Mouse (Mus musculus) heart, embryonic 13.5 days (tissue): Measurements from ENCODE around the gene Ncoa3. TPM values are rescaled to one million over a fixed set of nuclear protein-coding genes. Genes with fewer than 3 reads are reported as not detected.
A peak's percentile ranks its signal among the peaks of the same experiment; 100 is the strongest.

Experiments
- ATAC-seq: fragments of 200-750 bp; cut with Nextera tagmentation; 2 replicates; pipeline ENCODE4 v1.8.0; 2017; ENCODE audit warnings: moderate TSS enrichment; ENCODE audit not compliant: insufficient number of reproducible peaks, low FRiP score, low TSS enrichment; ENCODE audit errors: extremely low read depth
- H3K27ac ChIP-seq: fragments of 300-500 bp; sonication (generic); replicated peaks from 2 replicates; pipeline ENCODE4 v1.5.1; 2015; ENCODE audit warnings: moderate library complexity, mild to moderate bottlenecking, inconsistent platforms
- H3K27me3 ChIP-seq: fragments of 300-500 bp; sonication (generic); replicated peaks from 2 replicates; pipeline ENCODE4 v1.6.1; 2015; ENCODE audit warnings: mild to moderate bottlenecking, inconsistent platforms
- H3K36me3 ChIP-seq: fragments of 300-500 bp; sonication (generic); 2 replicates; pipeline ENCODE4 v1.6.1; 2015; ENCODE audit warnings: mild to moderate bottlenecking, inconsistent platforms
- H3K4me1 ChIP-seq: fragments of 300-500 bp; sonication (generic); 2 replicates; pipeline ENCODE4 v1.6.1; 2015; ENCODE audit warnings: inconsistent platforms
- H3K4me2 ChIP-seq: fragments of 300-500 bp; sonication (generic); 2 replicates; pipeline ENCODE4 v1.6.1; 2015; ENCODE audit warnings: inconsistent platforms, mild to moderate bottlenecking, moderate library complexity
- H3K4me3 ChIP-seq: fragments of 300-500 bp; sonication (generic); 2 replicates; pipeline ENCODE4 v1.5.1; 2015; ENCODE audit warnings: moderate library complexity, mild to moderate bottlenecking, inconsistent platforms
- H3K9ac ChIP-seq: fragments of 300-500 bp; sonication (generic); 2 replicates; pipeline ENCODE4 v1.6.1; 2015; ENCODE audit warnings: inconsistent platforms, mild to moderate bottlenecking, moderate library complexity
- H3K9me3 ChIP-seq: fragments of 300-500 bp; sonication (generic); 2 replicates; pipeline ENCODE4 v1.6.1; 2016; ENCODE audit warnings: inconsistent platforms
- WGBS: fragments of 180-500 bp; shearing (Covaris S2); methylation state at CpG from one replicate; pipeline ENCODE4 v1.1.7; 2015; ENCODE audit warnings: mixed read lengths; 5-methylcytosine and 5-hydroxymethylcytosine counted together
- polyA plus RNA-seq: library from polyadenylated mRNA; unstranded; fragments of >200 nt; fragmentation: Nextera tagmentation; extraction: Ambion mirVana; gene quantifications from 2 replicates; pipeline ENCODE4 v1.2.1, GENCODE M21; 2015

Gene Ncoa3
- polyA plus RNA-seq, 1 experiment from 2014 or later = 11.2 TPM

- WGBS = 82% methylated on average over 7 of the region's 7 CpGs
- no peak for ATAC-seq
- Histone ChIP-seq H3K4me2 (no peak overlapping the region), H3K9me3 (no peaks in the 10 kb centered on the region), H3K4me1 (peaks cover 29% of the 10 kb centered on the region), H3K9ac (no peak overlapping the region), H3K27me3 (no peaks in the 10 kb centered on the region), H3K36me3 (no peaks in the 10 kb centered on the region), H3K4me3 (no peak overlapping the region), H3K27ac (no peak overlapping the region)
These were observed 21.7 kb upstream of the Ncoa3 start for GRCm38 (mm10) chr2:165970767-165971166.

- Histone ChIP-seq H3K4me2 (no peak overlapping the region), H3K27ac (no peak overlapping the region), H3K36me3 (no peaks in the 10 kb centered on the region), H3K9ac (no peak overlapping the region), H3K4me1 (peaks cover 18% of the 10 kb centered on the region), H3K9me3 (peaks cover 5% of the 10 kb centered on the region; the same call in 1 of the 2 replicates), H3K4me3 (no peak overlapping the region), H3K27me3 (no peaks in the 10 kb centered on the region)
- 90% methylated on average over 1 of the region's 1 CpGs for WGBS
- no peak for ATAC-seq
These were observed 18.1 kb upstream of the Ncoa3 start for GRCm38 (mm10) chr2:165974383-165974782.

GRCm38 (mm10) chr2:165976186-165976585 lies 16.2 kb upstream of the Ncoa3 start:
- Histone ChIP-seq H3K9ac (no peak overlapping the region), H3K27ac (no peak overlapping the region), H3K27me3 (no peaks in the 10 kb centered on the region), H3K36me3 (no peaks in the 10 kb centered on the region), H3K4me1 (peaks cover 14% of the 10 kb centered on the region), H3K4me2 (no peak overlapping the region), H3K9me3 (peaks cover 5% of the 10 kb centered on the region; the same call in 1 of the 2 replicates), H3K4me3 (no peak overlapping the region)
- ATAC-seq = no peak
- WGBS = 66% methylated on average over 3 of the region's 3 CpGs

- Histone ChIP-seq H3K4me2 (no peak overlapping the region), H3K9ac (no peak overlapping the region), H3K9me3 (peaks cover 5% of the 10 kb centered on the region; the same call in 1 of the 2 replicates), H3K4me3 (no peak overlapping the region), H3K27ac (0 out of 2 replicates have a peak overlapping the region, but pooled peaks have one; percentile 5), H3K27me3 (no peaks in the 10 kb centered on the region), H3K36me3 (no peaks in the 10 kb centered on the region), H3K4me1 (peaks cover 21% of the 10 kb centered on the region)
- WGBS = 40% methylated on average over 5 of the region's 5 CpGs
- no peak for ATAC-seq
These were observed 15.6 kb upstream of the Ncoa3 start for GRCm38 (mm10) chr2:165976874-165977273.

GRCm38 (mm10) chr2:165978119-165978518 lies 14.3 kb upstream of the Ncoa3 start:
- WGBS = 97% methylated on average over 1 of the region's 1 CpGs
- Histone ChIP-seq H3K9me3 (peaks cover 5% of the 10 kb centered on the region; the same call in 1 of the 2 replicates), H3K4me2 (no peak overlapping the region), H3K4me1 (peaks cover 24% of the 10 kb centered on the region), H3K4me3 (no peak overlapping the region), H3K36me3 (no peaks in the 10 kb centered on the region), H3K9ac (no peak overlapping the region), H3K27ac (no peak overlapping the region), H3K27me3 (no peaks in the 10 kb centered on the region)
- ATAC-seq = no peak

- no peak for ATAC-seq
- peak overlapping the region; percentile 60 for H3K27ac ChIP-seq
- no peaks in the 10 kb centered on the region for H3K27me3 ChIP-seq
- no peaks in the 10 kb centered on the region for H3K36me3 ChIP-seq
- H3K4me1 ChIP-seq = peaks cover 22% of the 10 kb centered on the region
- no peak overlapping the region for H3K4me2 ChIP-seq
- no peak overlapping the region for H3K4me3 ChIP-seq
- WGBS = 54% methylated on average over 6 of the region's 6 CpGs
- peaks cover 5% of the 10 kb centered on the region; the same call in 1 of the 2 replicates for H3K9me3 ChIP-seq
- H3K9ac ChIP-seq = no peak overlapping the region; the same call in 1 of the 2 replicates
These were observed 11.0 kb upstream of the Ncoa3 start for GRCm38 (mm10) chr2:165981248-165981977.

GRCm38 (mm10) chr2:165982512-165983389 lies 9.7 kb upstream of the Ncoa3 start:
- H3K27ac ChIP-seq = peak overlapping the region; percentile 48
- peak; percentile 72 for ATAC-seq
- no peaks in the 10 kb centered on the region for H3K27me3 ChIP-seq
- WGBS = 47% methylated on average over 16 of the region's 16 CpGs
- H3K9me3 ChIP-seq = peaks cover 5% of the 10 kb centered on the region; the same call in 1 of the 2 replicates
- no peak overlapping the region for H3K9ac ChIP-seq
- H3K4me2 ChIP-seq = peak overlapping the region; percentile 39
- H3K4me1 ChIP-seq = peaks cover 19% of the 10 kb centered on the region
- H3K4me3 ChIP-seq = no peak overlapping the region
- no peaks in the 10 kb centered on the region for H3K36me3 ChIP-seq

- Histone ChIP-seq H3K4me1 (peaks cover 19% of the 10 kb centered on the region), H3K36me3 (no peaks in the 10 kb centered on the region), H3K27ac (no peak overlapping the region), H3K9ac (no peak overlapping the region), H3K4me3 (no peak overlapping the region), H3K27me3 (no peaks in the 10 kb centered on the region), H3K9me3 (no peaks in the 10 kb centered on the region), H3K4me2 (no peak overlapping the region)
- no peak for ATAC-seq
- 88% methylated on average over 1 of the region's 1 CpGs for WGBS
These were observed 8.1 kb upstream of the Ncoa3 start for GRCm38 (mm10) chr2:165984318-165984717.

- no peak overlapping the region for H3K4me3 ChIP-seq
- no peak for ATAC-seq
- H3K4me1 ChIP-seq = peaks cover 19% of the 10 kb centered on the region
- H3K36me3 ChIP-seq = no peaks in the 10 kb centered on the region
- H3K27me3 ChIP-seq = no peaks in the 10 kb centered on the region
- H3K9me3 ChIP-seq = no peaks in the 10 kb centered on the region
- no peak overlapping the region for H3K9ac ChIP-seq
- no peak overlapping the region for H3K4me2 ChIP-seq
- WGBS = 82% methylated on average over 6 of the region's 6 CpGs
- H3K27ac ChIP-seq = no peak overlapping the region
These were observed 7.5 kb upstream of the Ncoa3 start for GRCm38 (mm10) chr2:165984891-165985290.

- H3K27ac ChIP-seq = no peak overlapping the region
- 73% methylated on average over 11 of the region's 11 CpGs for WGBS
- H3K9me3 ChIP-seq = no peaks in the 10 kb centered on the region
- peaks cover 19% of the 10 kb centered on the region for H3K4me1 ChIP-seq
- H3K36me3 ChIP-seq = no peaks in the 10 kb centered on the region
- no peaks in the 10 kb centered on the region for H3K27me3 ChIP-seq
- no peak overlapping the region for H3K4me2 ChIP-seq
- no peak overlapping the region for H3K9ac ChIP-seq
- H3K4me3 ChIP-seq = no peak overlapping the region
- ATAC-seq = no peak
These were observed 6.9 kb upstream of the Ncoa3 start for GRCm38 (mm10) chr2:165985581-165985980.

GRCm38 (mm10) chr2:165986921-165987453 lies 5.4 kb upstream of the Ncoa3 start:
- Histone ChIP-seq H3K4me3 (peak overlapping the region; percentile 59), H3K4me1 (peaks cover 11% of the 10 kb centered on the region), H3K9me3 (no peaks in the 10 kb centered on the region), H3K27ac (peak overlapping the region; percentile 94), H3K9ac (peak overlapping the region; percentile 84), H3K36me3 (no peaks in the 10 kb centered on the region), H3K4me2 (peak overlapping the region; percentile 83), H3K27me3 (no peaks in the 10 kb centered on the region)
- under 1% methylated on average over 23 of the region's 23 CpGs for WGBS
- no peak for ATAC-seq
